Mouse (Mus musculus) mature B cell (primary cell): ENCODE results near the gene Olfr317.
"Not testable (repeated sequence)": the region's sequence is repeated elsewhere in the genome, so short reads cannot be mapped to it uniquely, and the experiment has no call there.

Experiments
- in situ Hi-C: fragments of 300-500 bp; cut with MboI; formaldehyde crosslinking; loops from 2 replicates; pipeline ENCODE4 v1.14.3; 2019

Gene Olfr317

GRCm38 (mm10) chr11:58738792-58739262 lies at the start of gene Olfr317:
Gene Olfr317 (minus strand): TSS chr11:58739212.
- in situ Hi-C loops, result no loop called here

GRCm38 (mm10) chr11:58788346-58788745 lies 49.3 kb upstream of the Olfr317 start:
- in situ Hi-C loops, result no loop called here

GRCm38 (mm10) chr11:58787651-58788050 lies 48.6 kb upstream of the Olfr317 start:
- in situ Hi-C loops, result no loop called here

GRCm38 (mm10) chr11:58784182-58784581 lies 45.2 kb upstream of the Olfr317 start:
- in situ Hi-C loops, result no loop called here

- in situ Hi-C loops, result no loop called here
These were observed 43.6 kb upstream of the Olfr317 start, which contains the start of gene Olfr314 for GRCm38 (mm10) chr11:58782480-58783089. Gene Olfr314 (plus strand): TSS chr11:58782952.

- in situ Hi-C loops, result no loop called here
These were observed 33.9 kb upstream of the Olfr317 start, which contains the start of gene Olfr315 for GRCm38 (mm10) chr11:58772888-58773287. Gene Olfr315 (plus strand): TSS chr11:58773188.

GRCm38 (mm10) chr11:58752434-58752833 lies 13.4 kb upstream of the Olfr317 start, which contains the start of gene Olfr316:
Gene Olfr316 (plus strand): TSS chr11:58752734.
- in situ Hi-C loops, result no loop called here

GRCm38 (mm10) chr11:58751096-58751495 lies 12.1 kb upstream of the Olfr317 start:
- in situ Hi-C loops, result not testable (repeated sequence)

- in situ Hi-C loops, result no loop called here
These were observed 5.6 kb downstream of the Olfr317 start for GRCm38 (mm10) chr11:58733372-58733771.

GRCm38 (mm10) chr11:58727896-58728650 lies 10.9 kb downstream of the Olfr317 start:
- in situ Hi-C loops, result not testable (repeated sequence)

GRCm38 (mm10) chr11:58723914-58724313 lies 15.1 kb downstream of the Olfr317 start, which contains the start of gene Olfr318:
Gene Olfr318 (minus strand): TSS chr11:58724014.
- in situ Hi-C loops, result no loop called here

GRCm38 (mm10) chr11:58719701-58720100 lies 19.3 kb downstream of the Olfr317 start:
- in situ Hi-C loops, result no loop called here

GRCm38 (mm10) chr11:58717723-58718122 lies 21.3 kb downstream of the Olfr317 start:
- in situ Hi-C loops, result not testable (repeated sequence)

GRCm38 (mm10) chr11:58709086-58709485 lies 29.9 kb downstream of the Olfr317 start:
- in situ Hi-C loops, result no loop called here

GRCm38 (mm10) chr11:58698862-58699261 lies 40.1 kb downstream of the Olfr317 start, which contains the start of gene Olfr319:
Gene Olfr319 (plus strand): TSS chr11:58699162.
- in situ Hi-C loops, result no loop called here
